Mouse (Mus musculus) C2C12 (cell line): ENCODE data around the gene Uxs1.

Experiments
- CEBPB ChIP-seq: IDR thresholded peaks from one replicate; pipeline ENCODE4 v1.6.1; 2011; ENCODE audit warnings: low read depth, mild to moderate bottlenecking, control low read depth, moderate library complexity
- CTCF ChIP-seq: IDR thresholded peaks from one replicate; pipeline ENCODE4 v1.5.1; 2011; ENCODE audit not compliant: control insufficient read depth, insufficient read depth, insufficient read length
- FOSL1 ChIP-seq: IDR thresholded peaks from one replicate; pipeline ENCODE4 v1.8.0; 2011; ENCODE audit warnings: mild to moderate bottlenecking, low read length; ENCODE audit not compliant: poor library complexity, insufficient read depth, severe bottlenecking
- MAX ChIP-seq: IDR thresholded peaks from one replicate; pipeline ENCODE4 v1.6.1; 2011; ENCODE audit warnings: mild to moderate bottlenecking, control low read depth
- MYOD1 ChIP-seq: IDR thresholded peaks from one replicate; pipeline ENCODE4 v1.6.1; 2011; ENCODE audit warnings: low read depth; ENCODE audit not compliant: control insufficient read depth, insufficient read length
- MYOG ChIP-seq: IDR thresholded peaks from one replicate; pipeline ENCODE4 v1.6.1; 2011; ENCODE audit not compliant: control insufficient read depth, insufficient read length; ENCODE audit errors: extremely low read depth
- USF1 ChIP-seq: IDR thresholded peaks from one replicate; pipeline ENCODE4 v1.6.1; 2011; ENCODE audit warnings: low read depth, mild to moderate bottlenecking, control low read depth, moderate library complexity

GRCm38 (mm10) chr1:43782680-43783079 is 44.9 kb downstream of the Uxs1 start:
- no peak for TF ChIP-seq MAX
- TF ChIP-seq CTCF = no peak
- TF ChIP-seq MYOG = no peak
- no peak for TF ChIP-seq USF1
- TF ChIP-seq FOSL1 = no peak
- TF ChIP-seq CEBPB = no peak
- no peak for TF ChIP-seq MYOD1
